Mouse (Mus musculus) urinary bladder, postnatal 14 days (tissue): Measurements from ENCODE around the gene Pdxk.
A peak's percentile ranks its signal among the peaks of the same experiment; 100 is the strongest.
"Not testable (repeated sequence)": the region's sequence is repeated elsewhere in the genome, so short reads cannot be mapped to it uniquely, and the experiment has no call there.

Experiments used
- DNase-seq: peaks from one replicate; pipeline ENCODE4 v3.0.0; 2021; ENCODE audit warnings: low spot score

Pdxk gene

DNA sequence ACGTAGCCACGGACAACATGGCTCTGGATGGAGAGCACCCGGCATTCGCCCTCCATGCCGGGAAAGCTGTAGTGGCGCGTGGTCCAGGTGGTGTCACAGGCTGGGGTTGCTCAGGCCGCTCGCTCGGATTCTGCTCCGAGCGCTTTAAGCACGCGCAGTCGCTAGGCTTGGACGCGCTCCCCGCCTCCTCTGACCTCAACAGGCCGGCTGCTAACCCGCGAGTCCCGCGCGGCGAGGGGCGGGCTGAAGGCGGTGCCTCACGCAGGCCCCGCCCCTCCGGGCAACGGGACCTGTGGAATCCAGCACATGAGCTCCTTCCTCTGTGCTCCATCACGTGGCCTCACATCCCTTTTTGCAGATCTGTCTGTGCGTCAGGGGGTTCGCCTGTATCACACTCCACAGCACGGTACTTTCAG lies at the start of gene Pdxk:
Gene Pdxk (minus strand): TSS at position 184 of the 416 bp plus-strand sequence.
- peak; percentile 94 for DNase-seq

DNA sequence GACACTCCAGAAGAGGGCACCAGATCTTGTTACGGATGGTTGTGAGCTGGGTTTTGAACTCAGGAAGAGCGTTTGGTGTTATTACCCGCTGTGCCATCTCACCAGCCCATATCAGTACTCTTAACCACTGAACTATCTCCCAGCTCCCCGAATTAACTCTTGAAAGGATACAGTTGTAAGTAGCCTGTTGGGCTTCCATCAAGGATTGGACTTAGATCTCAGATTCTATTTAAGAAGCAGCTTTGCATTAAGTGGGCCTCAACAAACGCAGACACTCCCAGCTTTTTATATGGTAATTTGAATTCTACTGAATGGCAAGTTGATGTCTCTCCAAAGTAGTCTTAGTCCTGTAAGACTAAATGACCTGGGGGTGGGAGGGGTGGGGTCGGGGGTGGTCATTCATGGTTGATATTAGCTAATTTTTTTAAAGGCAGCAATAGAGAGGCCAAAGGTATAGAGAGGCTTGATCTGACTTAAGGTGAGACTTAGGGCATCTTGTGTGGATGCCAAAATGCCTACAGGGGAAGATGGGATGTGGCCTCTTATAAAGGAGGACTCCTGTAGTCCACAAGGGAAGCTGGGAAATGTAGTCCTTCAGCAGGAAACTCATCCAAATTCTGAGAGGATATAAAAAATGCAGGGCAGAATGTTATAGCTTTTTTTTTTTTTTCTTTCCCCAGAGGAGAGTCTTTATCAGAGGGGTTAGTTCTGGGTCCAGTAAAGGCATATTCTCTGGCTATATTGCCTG lies 38.4 kb upstream of the Pdxk start:
- DNase-seq: no peak

DNA sequence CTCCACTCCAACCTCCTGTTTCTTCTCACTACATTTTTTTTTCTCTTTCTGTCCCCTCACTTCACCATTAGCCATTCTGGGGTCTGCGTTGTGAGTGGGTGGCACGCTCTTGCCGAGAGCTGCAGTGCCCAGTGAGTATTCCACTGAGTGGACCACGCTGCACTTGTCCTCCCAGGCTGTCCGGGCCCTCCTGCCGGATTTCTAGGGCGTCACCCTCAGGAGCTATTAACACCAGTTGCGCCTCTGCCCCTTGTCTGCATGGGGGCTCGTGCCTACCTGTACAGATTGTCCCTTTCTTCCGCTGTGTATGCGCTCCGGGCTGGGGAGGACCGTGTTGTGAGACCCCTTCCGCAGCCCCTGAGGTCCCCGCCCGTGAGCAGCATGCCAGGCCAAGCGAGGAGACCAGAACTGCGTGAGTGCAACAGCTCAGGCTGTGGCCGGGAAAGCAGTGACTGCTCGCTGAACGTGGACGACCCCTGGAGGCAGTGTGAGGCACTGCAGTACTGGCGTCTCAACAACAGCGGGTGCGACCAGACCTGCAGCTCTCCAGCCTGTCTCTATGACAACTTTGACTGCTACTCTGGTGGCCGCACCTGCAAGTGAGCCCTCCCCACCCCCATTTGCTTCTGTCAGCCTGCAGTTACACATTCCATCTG lies 22.8 kb upstream of the Pdxk start:
- DNase-seq: peak; percentile 87

DNA sequence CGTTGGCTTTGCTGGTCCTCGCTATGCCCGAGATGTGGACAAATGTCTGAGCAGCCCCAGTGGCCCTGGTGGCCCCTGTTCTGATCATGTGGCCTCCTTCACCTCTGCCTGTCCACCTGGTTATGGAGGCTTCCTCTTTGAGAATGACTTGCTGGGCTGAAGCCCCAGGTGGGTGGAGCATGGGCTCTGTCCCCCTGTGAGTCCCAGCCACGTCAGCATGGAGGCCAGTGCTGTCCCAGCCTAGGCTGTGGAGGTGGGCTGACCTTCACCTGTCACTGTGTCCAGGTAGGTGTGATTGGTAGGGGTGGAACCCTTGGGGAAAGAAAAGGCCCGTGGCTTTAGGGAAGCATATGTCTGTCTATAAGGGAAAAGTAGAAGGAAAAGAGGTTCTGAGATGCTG lies 22.1 kb upstream of the Pdxk start:
- DNase-seq: no peak

DNA sequence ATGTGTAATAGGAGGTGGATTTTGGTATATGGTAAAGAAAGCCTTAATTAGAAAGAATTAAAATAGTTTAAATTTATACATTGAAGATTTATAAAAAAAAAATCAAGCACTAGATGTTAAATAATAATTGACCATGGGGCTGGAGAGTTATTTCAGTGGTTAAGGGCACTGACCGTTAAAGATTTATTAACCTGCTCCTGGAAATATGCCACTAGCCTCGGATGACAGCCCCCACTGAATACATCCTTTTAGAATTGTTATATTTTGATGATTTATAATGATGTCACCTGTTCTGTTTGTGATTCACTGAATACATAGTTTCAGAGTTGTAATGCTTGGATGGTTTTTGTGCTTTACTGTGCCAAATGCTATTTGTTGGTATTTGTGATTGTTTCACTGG lies 20.6 kb upstream of the Pdxk start:
- not testable (repeated sequence) for DNase-seq

DNA sequence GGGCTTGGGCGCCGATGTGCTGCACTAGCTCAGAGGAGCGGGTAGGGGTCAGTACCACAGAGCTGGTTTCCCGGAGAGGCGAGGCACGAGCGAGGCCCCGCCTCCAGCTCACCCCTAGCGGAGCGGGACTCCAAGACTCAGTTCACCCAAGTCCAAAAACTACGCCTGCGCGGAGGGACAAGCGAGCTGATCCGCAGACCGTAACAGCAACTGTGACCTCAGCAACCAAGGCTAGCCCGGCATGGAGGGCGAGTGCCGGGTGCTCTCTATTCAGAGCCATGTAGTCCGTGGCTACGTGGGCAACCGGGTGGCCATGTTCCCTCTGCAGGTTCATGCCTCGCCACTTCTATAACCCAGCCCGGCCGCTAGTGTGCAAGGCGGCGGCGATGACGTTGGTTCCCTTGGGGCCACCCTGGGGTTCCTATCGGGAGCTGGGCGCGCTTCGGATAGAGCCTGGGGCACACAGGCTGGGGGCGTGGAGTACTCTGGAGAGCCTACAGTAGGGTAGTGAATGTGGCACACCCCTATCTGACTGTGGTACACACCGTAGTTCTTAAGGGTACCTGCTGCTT lies 17.2 kb upstream of the Pdxk start:
- no peak for DNase-seq

DNA sequence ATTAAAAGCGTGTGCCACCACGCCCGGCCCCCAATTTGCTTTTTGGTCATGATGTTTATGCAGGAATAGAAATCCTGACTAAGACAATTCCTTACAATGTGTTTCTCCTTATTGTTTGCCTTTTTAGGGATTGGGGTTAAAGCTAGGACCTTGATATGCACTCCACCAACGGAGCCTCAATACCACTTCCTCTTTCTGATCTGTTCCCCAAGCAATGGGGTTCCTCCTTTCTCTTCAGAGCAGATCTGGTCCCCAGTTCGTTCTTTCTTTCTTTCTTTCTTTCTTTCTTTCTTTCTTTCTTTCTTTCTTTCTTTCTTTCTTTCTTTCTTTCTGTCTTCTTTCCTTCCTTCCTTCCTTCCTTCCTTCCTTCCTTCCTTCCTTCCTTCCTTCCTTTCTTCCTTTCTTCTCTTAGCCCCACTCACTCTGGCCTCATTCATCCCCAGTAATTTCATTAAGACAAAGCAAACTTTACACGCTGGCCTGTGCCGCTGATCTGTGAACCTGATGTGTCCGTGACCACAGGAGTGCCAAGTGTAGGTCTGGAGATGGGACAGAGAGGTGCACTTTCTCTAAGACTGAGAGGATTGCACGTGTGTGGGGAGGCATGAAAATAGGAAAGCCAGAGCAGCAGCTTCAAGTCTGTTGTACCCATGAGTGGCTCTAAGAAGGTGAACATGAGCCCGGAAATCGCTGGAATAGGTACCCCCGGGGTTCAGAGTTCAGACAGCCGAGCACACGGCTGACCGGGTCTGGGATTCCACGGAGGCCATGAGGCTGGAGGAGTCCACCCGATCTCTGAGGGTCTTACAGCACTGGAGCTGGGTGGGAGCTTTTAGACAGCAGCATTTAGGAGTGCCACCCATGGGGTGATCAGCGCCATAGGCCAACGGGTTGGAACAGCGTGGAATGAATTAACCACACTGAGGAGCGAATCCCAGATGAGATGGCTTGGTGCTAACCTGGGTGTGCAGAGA lies 16.5 kb upstream of the Pdxk start:
- DNase-seq: no peak

DNA sequence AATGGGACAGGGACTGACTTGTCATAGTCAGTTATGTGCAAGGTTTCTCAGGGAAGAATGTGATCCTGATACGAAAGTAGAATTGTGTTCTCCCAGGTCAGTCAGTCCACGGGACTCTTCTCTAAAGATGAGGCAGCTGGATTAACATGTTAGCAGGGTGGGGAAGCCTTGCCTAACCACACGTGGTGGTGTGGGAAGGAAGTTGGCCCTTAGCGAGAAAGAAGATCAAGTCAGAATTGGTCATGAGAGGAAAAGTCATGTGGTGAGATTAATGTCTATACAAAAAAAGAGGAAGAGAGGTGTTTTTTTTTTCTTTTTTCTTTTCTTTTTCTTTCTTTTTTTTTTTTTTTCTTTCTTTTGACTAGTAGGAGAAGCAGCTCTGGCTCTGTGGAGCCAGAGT lies 12.0 kb upstream of the Pdxk start:
- no peak for DNase-seq

DNA sequence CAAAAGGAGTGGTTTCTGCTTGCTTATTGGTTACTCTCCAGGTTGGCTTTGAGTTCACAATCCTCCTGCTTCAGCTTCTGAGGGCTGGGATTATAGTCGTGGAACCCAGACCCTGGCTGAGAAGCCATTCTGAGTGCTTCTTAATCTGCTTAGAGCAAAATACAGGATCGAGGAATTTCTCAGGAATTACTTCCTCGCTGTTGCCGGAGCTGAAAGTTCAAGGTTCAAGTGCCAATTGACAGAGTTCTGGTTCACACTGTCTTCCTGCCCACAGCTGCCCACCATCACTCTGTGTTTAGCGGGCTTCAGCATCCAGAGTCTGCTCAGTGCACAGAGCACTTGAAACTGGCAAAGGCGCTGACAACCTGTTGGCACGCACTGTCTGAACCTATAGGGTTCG lies 10.0 kb upstream of the Pdxk start:
- DNase-seq: no peak

DNA sequence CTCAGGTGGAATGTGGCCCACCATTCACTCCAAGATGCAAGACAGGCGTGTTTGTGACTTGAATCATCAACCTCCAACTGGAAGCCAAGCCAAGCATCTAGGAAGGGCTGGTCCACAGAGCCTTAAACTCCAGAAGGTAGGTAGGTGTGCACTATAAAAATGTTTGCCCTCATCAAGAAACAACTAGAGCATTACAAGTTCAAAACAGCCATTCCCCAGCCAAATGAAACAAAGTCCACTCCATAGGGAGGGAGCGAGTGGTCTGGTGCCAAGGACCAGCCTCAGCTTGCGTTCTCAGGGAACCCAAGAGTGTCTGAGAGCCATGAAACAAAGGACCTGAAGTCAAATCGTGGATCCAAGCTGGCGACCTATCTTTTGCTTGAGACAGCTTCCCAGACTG lies 8.7 kb upstream of the Pdxk start:
- DNase-seq: no peak

DNA sequence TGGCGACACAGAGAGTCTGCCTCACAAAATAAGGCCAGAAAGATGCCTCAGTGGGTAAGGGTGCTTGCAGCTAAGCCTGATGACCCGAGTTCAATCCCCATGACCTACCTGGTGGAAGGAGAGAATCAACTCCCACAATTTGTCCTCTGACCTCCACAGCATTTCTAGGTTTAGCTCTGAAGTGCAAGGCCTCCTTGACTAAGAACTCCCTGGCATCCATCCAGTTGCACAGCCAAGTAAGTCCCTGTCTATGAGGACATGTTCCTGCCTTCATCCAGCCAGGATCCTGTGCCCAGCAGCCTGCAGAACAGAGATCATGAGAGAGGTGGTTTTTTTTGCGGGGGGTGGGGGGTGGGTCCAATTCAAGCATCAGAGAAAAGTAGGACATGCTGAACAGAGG lies 7.3 kb upstream of the Pdxk start:
- DNase-seq: no peak

DNA sequence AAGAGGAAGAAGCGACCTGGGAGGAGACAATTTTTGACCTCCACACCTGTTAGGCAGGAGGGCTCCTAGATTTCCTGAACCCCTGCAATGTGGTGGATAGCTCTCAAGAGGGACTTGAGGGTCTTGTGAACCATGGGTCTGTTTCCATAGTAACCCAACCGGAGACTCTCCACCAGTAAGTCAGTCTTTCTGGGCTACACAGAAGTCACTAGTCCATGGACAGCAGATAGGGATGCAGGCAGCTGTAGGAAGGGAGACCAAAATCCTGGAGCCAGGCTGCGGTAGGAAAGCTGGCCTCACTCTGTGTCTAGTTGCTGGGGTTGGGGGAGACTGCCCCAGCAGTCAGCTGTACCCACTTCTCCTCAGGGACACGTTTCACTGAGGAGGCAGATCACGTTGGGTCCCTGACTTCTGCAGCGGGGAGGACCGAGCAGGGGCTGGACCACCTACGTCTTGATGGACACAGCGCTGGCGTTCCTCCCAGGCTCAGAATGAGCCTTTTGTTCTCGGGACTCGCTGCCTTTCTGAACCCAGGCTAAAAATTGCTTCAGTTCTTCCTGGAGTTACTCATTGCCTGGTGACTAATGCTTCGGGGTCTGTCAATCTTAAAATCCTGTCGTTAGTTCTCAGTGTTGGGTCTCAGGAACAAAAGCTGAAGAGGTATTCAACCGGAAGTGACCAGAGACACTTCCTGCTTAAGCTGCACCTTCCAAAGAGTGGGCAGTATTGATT lies 6.0 kb upstream of the Pdxk start:
- no peak for DNase-seq

DNA sequence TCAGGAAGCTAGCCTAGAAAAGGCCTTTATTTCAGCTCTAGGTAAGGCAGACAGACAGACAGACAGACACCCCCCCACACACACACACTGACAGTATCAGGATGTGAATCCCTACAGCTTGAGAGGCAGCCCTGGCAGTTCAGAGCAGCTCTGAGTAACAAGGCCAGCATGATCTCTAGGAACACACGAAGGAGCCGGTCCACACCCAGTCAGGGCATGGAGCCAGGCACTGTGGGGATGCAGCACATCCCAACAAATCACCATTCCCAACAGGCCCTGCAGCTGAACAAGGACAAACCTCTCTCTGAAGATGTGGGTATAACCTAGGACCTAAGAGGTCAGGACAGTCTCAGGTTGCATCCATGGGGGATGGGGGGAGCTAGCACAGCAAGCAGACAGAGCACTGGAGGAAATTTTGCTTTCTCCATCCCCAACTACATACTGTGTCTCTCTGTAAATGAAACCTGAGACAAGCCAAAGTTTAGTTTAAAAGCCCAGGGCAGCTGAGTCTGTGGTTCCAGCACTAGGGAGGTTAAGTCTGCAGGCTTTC lies 3.1 kb upstream of the Pdxk start:
- peak; percentile 53 for DNase-seq

DNA sequence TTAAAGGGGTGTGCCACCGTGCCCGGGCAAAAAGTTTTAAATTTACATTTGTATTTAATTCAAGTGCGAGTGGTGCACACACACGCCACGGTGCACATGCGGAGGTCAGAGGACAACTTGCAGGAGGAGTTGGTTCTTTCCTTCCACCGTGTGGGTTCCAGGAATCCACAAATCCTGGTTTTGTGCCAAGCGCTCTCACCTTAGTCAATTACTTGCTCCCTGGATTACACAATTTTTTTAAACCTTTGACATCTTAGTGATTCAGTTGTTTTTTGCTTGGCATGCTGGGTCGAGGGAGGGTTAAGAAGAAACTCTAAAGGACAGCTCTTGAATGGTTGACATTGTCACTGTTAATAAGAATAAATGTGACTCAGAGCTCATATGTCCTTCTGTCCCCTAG lies 1.9 kb upstream of the Pdxk start:
- DNase-seq: no peak

DNA sequence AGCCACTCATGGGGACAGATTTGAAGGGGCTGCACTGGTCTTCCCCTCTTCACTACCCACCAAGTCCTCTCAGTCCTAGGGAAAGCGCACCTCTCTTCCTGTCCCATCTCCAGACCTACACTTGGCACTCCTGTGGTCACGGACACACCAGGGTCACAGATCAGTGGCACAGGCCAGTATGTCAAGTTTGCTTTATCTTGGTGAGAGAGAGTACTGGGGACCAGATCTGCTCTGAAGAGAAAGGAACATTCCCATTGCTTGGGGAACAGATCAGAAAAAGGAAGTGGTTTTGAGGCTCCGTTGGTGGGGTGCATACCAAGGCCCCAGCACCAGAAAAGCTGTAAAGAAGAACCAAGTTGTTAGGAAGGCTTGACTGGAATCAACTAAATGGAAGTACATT lies 697 bp upstream of the Pdxk start:
- DNase-seq: no peak

DNA sequence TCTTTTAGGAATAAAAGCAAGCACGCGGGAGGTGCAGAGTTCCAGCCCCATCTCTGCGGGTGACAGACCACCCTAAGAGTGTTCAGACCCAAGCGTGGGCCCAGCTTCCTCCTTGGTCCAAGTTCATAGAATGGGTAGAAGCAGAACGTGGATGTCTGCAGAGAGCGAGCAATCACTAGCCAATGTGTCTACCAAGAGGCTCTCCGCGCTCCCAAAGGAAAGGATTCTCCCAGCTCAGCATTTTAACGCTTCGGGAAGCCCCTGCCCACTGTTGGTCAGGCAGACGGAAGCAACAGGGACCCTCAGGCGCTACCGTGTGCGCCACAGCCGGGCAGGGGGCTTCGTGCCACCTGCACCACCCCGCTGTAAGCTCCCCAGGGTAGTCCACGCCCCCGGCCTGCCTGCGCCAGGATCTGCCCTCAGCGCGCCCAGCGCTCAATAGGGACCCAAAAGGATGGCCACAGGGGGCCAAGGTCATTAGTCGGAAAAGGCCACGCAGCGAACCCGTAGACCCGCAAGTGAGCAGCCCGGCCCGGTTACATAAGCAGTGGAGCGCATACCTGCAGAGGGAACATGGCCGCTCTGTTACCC lies 479 bp downstream of the Pdxk start:
- DNase-seq: no peak

DNA sequence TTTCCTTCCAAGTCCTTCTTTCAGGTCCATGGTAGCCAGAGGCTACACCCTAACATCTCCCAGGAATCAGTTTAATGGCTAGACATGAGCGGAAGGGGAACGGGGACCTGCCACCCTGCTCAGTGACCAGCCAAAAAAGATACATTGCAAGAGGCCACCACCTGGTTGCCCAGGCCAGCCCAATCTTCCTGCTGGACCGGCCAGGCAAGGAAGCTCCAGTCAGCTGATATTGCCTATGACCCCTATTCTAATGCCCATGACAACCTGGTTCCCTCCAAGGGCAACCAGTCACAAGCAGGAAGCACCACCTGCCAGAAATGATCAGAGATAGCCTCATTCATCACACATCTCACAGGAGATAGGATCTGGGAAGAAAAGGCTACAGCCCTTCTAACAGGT lies 1.0 kb downstream of the Pdxk start:
- DNase-seq: peak; percentile 46

DNA sequence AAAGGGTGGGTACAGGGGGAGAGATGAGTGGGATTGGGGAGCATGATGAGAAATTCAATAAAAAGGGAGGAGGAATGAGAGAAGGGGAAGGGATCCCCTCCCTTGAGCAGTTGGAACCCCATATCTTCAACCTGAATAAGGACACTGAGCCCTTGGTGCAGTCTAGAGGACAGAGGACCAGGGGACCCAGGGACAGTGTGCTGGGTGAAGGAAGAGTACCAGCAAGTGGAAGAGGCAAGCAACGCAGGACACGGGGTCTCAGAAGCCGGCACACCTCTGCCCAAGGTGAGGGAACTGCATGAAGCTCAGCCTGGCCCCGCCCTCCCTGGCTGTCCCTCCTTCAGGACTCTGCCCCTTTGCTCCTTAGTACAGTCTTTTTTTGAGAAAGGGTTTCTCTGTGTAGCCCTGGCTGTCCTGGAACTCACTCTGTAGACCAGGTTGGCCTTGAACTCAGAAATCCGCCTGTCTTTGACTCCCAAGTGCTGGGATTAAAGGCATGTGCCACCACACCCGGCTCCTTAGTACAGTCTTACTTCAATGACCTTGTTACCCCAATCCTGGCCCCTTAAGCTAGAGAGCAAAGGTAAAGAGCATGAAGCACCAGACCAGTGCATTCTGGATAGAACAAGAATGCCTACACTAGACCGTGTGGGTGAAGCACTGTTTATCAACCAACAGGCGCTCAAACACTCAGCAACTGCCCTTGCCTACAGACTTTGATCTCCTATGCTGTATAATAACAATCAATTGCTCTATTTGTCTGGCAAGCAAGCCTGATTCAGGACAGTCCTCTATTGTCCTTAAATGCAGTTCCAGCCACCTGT lies 1.6 kb downstream of the Pdxk start:
- no peak for DNase-seq

DNA sequence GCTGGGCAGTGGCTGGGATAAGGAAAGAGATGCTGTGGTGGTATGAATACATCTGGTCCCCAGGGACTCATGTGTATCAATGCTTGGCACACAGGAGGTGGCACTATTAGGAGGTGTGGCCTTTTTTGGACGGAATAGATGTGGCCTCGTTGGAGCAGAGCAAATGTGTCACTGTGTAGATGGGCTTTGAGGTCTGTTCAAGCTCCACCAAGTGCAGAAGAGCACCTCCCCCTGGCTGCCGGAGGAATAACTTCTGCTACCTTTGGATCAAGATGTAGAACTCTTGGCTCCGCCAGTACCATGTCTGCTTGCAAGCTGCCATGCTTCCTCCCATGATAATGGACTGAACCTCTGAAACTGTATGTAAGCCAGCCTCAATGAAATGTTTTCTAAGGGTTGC lies 3.0 kb downstream of the Pdxk start:
- no peak for DNase-seq

DNA sequence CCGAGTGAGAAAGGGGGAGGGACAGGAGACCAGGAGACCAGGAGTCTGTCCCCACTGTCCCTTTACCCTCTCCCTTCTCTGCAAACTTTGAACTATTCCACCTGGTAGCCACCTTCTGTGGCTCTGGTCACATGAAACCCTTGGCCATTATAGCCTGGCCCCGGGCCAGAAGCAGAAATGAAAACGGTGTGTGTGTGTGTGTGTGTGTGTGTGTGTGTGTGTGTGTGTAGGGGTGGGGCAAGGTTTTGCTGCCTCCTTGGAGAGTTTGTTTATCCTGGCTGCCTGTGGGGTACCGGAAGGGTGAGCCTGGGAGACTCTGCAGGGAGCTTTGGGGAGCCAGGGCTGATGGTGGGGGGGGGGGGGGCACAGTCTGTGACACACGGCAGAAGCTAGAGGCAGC lies 4.3 kb downstream of the Pdxk start:
- no peak for DNase-seq
